Mouse (Mus musculus) right cerebral cortex, postnatal 10 days (tissue): ENCODE results near the gene Hdgfl3.
"Not testable (repeated sequence)": the region's sequence is repeated elsewhere in the genome, so short reads cannot be mapped to it uniquely, and the experiment has no call there.

Experiments
- DNase-seq, 2 experiments: peaks; one replicate each; pipeline ENCODE4 v3.0.0; 2021; ENCODE audit warnings: low spot score in 2 of 2

Hdgfl3 gene

DNA sequence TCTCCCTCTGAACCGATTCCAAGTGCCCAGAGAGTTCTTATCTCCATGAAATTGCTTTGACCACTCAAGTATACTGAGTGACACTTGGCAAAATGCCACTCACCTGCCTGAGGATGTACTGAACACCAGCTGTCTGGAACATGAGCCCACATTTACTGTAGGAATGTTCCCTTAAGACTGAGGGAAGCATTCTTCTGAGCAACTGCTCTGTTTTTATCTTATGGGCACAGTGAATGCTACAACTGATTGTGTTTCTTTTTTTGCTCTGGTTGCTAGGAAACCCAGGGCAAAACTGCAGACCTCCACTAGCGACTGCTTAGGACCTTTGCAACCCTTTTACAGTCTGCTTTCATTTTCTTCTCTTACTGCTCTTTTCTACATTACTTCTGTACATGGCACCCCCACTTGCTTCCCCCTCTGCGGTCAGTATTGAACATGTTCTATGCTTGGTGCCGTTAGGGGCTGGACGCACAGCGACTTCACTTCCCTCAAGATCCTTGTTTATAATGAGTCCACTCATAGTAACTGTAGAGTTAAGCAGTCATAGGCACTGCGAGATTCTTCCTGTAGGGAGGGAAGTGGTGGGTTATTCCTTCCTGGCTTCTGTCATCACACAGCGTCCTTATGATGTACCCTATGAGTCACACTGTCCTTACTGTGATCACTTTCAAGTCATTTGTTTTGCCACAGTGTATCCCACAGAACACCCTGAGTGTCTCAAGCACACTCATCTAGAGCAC, 79.5 kb downstream of the Hdgfl3 start:
- no peak for DNase-seq

DNA sequence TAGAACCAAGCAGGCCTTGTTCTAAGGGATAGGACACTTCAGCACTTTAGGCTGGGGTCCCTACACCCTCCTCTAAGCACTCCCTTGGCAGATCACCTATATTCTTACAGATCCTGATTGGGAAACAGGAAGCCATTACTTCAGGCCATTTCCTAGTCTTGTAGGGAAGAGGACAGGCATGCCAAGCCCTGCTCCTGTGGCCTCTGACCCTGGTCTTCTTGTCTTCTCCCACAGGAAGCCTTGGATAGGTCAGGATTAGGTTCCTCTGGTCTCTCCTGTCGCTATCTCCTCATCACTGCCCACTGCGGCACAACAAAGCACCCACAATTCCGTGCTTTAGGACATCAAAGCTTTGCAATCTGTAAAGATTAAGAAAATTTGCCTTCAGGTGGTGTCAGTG, 82.6 kb downstream of the Hdgfl3 start:
- no peak for DNase-seq

DNA sequence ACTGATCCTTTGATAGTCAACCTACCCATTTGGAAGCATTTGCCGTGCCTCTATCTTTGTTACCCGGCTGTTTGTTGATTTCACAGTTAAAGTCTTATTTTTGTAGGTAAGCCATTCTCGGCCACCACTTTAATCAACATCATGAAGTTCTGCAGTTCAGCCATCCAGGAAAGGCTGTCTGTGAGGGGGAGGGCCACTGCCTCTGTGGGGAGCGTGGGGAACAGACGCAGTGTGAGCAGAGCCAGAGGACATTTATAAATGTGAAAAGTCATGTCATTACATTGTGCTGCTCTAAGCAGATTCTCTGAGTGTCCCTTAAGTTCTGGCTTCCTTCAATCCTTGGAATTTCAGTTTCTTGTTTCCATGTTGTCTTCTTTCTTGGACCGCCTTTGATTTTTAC, 84.1 kb downstream of the Hdgfl3 start:
- no peak for DNase-seq

DNA sequence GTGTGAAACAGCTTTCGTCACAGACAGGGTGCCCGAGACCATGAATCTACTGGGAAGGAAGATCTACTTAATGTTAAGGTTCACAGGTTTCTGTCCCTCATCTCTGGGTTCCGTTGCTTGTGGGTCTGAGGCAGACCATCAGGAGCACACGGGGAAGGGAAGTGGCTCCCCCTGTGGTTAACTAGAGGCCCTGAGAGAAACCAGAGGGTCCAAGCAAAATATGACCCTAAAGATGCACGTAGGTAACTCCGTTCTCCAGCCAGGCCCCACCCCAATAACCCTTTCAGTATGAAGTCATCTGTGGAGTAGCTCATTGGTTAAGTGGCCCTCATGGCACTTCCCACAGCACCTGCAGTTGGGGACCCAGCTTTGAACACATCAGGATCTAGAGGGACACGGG, 84.6 kb downstream of the Hdgfl3 start:
- DNase-seq: no peak

DNA sequence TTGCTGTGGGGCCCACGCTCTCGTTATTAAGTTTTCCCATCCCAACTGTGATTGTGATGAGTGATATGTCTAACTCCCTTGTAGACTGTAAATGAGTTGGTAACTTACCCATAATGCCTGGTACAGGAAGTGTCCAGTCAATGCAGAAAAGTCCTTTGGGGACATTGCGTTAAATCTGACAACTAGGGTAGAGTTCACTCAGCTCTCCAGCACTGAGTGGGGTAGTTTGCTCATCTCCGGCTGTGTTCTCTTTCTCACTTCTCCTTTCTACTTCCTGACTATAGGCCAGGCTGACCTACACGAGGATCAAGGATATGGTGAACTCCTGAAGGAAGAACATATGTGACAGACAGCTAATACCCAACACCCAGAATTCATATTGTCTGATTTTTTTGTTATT, 85.1 kb downstream of the Hdgfl3 start:
- DNase-seq: no peak

DNA sequence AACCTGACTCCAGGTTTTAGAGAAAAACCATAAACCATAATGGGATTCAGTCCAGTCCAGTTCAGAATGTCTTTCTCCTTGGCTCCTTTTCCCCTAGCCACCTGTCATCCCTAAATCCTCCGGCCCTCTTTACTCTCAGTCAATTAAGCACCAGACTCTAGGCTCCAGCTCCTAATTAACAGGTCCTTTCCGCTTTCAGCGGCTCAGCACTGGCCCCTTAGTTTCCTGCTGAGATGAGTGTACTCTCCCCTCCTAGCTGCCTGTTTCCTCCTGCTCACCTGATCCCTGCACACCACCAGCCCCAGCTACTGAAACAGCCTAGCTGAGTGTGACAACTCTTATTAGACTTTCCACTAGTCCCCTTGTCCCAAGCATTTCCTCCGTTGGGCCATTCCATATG, 86.5 kb downstream of the Hdgfl3 start:
- DNase-seq: no peak

DNA sequence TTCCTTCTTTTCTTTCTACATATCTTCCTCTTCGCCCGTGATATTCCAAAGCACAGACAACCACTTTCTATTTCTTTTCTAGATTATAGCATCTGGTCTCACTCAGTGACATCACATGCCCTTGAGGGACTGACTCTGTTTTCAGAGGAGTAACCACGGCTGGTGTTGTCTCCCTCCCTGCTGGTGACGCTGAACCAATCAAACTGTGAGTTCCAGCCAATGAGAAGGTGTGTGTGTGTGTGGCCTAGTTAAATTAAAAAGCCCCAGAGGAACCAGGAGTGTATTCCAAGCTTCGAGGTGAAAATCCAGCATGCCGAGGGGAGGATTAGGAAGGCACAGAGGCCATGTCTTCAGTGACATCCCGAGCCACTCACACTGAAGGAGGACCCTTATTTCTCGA, 87.3 kb downstream of the Hdgfl3 start:
- no peak for DNase-seq

DNA sequence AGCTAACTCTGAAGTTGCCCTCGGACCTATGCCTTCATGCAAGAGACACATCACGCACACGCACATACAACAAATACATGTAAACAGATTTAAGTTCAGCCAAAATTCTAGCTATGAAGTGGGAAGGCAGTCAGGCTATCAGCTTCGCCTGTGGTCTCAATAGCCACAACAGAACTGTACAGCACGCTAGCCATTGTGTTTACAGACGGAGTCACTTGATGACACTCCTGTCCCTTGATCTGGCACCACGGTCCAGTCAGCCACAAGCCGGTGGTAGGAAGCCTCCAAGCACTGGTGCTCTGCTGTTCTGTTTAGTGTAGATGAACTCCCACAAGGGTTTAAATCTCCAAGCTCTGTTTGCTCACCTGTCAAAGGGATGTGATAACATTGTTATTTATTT, 88.3 kb downstream of the Hdgfl3 start:
- no peak for DNase-seq

DNA sequence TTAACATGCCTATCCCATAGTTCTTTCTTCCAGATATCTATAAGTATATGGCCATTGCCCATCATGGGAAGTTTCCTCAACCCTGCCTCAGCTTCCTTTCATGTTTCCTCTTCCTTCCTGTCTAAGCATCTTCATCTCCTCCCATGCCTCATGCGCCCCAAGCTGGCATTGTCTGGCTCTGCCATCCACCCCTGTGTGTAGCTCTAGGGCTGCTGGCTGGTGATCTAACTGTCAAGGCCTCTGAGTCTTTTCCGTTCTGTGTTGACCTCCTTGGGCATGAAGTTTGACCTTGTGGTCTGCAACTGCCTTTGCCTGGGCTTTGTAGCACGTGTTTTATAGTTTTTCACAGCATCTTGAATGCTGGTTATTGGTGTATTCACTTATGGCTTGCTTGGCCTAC, 89.0 kb downstream of the Hdgfl3 start:
- no peak for DNase-seq

DNA sequence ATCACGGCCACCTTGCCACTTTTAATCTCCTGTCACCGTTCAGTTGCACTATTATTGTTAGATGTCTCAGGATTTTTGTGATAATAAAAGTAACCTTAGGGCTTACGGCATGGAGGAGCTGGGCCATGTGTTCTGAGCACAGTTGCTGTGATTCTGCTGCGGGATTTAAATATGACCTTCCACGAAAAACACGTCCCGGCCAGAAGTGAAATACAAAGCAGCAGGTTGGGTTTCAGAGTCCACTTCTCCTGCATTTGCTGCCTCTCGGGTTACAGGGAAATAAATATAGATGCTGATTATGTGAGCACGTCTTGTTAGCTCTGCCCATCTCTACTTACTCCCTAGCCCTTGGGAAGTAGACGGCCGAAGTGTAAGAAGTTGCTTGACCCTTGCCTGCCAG, 89.5 kb downstream of the Hdgfl3 start:
- DNase-seq: no peak

DNA sequence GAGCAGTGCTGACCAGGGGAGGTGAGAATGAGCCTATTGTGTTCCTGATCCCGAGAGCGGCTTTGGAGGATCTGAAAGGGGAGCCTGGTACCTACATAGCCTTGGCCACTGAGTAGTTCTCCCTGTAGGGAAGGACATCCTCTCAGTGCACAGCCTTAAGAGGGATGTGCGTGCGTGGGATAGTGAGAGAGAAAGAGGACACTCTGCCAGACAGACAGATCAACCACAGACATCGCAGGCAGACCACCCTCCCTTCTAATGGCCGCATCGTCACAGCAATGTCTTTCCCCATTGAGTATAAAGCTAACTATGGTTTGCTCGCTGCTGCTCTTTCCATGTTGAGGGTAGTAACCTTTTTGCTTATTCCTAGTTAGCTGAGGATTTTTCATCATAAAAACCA, 90.4 kb downstream of the Hdgfl3 start:
- no peak for DNase-seq

DNA sequence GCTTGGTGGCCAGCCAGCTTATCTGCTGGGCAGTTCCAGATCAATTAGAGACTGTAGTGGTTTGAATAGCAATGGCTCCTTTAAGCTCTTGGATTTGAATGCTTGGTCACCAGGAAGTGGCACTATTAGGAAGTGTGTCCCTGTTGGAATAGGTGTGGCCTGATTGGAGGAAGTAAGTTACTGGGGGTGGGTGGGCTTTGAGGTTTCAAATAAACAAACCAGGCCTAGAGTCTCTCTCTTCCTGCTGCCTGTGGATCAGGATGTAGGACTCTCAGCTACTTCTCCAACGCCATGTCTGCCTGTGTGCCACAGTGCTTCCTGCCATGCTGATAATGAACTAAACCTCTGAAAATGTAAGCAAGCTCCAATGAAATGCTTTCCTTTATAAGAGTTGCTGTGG, 91.3 kb downstream of the Hdgfl3 start:
- DNase-seq: no peak

DNA sequence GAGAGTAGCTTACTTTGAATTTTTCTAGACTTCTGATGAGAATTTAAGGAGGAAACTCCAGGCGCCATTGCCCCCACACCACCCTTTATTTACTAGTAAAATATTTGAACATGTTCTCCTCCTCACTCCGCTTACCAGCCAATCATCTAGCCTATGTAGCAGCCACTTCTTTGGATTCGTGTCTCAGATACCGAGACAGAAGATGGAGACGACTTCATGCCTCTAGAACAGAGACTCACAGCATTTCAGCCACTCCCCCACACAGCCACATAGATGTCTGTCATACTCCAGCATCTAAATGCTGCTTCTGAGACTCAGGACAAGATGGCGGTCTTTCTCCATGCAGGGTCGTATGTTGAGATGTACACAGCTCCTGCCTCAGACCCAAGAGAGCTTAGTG, 92.1 kb downstream of the Hdgfl3 start:
- no peak for DNase-seq

DNA sequence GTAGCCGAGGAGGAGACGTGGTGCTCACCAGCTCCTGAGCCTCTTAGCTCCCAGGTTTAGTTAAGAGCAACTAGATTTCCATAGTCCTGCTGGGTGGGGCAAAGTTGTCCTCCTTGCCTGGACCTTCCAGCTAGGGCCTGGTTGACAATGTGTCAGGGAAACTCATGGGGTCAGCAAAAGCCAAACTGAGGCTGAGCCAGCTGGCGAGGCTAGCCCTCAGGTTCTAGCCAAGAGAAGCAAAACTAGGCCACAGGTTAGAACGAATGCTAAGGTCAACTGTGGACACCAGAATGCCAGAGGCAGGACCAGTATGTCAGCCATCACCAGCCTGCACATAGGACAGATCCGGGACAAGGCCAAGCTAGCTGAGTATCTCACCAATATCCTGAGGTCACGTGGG, 92.8 kb downstream of the Hdgfl3 start:
- DNase-seq: no peak

DNA sequence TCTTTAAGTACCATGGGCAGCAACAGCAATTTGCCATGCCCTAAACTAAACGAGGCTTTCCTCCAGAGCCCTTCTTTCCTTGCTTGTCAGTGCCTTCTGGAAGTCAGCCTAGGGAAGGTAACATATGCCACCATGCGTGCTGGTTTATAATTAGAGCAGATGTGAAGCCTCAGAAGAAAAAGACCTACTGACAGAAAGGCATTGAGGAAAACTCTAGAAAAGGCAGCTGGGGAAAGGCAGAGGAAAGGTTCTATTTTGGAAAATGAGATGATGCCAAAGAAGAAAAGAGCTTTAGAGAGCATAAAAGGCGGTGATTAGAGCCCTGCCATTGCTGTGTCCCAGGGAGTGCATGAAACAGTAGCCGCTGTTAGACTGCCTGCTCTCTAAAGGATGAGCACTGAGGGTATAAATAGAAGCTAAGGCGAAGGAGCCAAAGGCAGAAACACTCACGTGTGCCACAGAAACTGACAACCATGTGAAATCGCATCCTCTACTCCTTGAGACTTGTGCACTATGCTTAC, 93.6 kb downstream of the Hdgfl3 start:
- DNase-seq: peak in 1 of 2 experiments; percentile 71

DNA sequence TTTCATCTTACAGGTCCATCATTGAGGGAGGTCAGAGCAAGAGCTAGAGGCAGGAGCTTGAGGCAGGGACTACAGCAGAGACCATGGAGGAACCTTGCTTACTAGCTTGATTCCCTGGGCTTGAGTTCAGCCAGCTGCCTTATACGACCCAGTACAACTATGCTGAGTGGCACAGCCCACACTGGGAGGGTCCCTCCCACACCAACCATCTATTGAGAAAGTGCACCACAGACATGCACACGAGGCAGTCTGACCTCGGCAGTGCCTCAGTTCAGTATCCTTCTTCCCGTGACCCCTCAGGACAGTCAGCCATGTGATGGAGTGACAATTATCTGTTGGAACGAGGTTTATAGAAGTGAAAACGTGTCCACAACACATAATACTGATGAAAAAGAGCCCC, 94.5 kb downstream of the Hdgfl3 start:
- no peak for DNase-seq

DNA sequence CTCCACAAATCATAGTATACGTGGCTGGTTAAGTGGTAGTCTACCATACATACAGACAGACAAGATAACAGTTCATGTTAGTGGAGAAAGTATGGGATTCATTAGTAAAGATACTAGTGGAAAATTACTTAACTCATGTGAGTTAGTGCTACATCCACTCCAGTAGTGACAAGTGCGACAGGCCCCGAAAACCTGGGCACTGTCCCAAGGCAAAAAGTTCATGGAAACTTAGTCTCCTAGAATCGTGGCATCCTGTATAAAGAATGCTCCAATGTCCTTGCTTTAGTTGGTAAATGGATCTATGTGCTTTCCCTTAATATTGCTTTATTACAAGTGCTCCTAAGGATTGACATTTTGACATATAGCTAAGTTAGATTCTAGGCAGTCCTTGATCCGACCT, 96.5 kb downstream of the Hdgfl3 start:
- DNase-seq: not testable (repeated sequence)

DNA sequence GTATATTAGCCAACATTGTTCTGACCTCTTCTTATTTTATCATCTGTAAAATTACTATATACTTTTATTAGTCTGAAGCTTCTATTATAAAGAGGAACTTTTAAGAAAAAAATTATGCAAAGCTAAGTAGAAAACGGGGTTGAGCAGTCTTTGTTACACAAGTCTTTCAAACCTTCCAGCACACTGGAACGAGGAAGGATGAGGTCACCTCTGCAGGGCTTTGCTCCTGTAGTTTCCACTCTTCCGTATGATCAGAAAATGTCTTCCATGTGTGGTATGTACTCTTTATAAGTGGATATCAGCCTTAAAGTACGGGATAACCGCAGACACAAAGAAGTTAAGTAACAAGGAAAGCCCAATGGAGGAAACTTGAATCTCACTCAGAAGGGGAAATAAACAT, 98.8 kb downstream of the Hdgfl3 start:
- no peak for DNase-seq

DNA sequence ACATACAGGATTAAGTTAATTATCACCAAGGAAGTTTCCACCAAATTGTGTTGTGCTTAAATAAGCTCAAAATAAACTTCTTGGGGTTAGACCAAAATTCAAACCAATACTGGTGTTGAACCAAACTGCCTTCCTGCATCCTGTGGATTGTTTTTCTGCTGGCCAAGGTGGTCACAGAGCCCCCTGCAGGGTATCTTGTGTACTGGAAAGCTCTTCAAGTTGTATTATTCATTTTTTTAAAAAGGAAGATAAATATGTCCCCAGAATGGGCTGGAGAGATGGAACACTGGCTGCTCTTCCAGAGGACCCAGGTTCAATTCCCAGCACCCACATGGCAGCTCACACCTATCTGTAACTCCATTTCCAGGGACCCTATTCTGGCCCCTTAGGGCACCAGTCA, 99.4 kb downstream of the Hdgfl3 start:
- no peak for DNase-seq
